Mouse (Mus musculus) forebrain, embryonic 11.5 days (tissue): ENCODE data around the gene Wbp1. TPM values are rescaled to one million over a fixed set of nuclear protein-coding genes. Genes with fewer than 3 reads are reported as not detected.

ENCODE experiments used
- ATAC-seq: fragments of 200-750 bp; cut with Nextera tagmentation; replicated peaks from 2 replicates; pipeline ENCODE4 v1.8.0; 2017; ENCODE audit warnings: moderate TSS enrichment; ENCODE audit not compliant: low FRiP score
- DNase-seq: peaks from one replicate; pipeline ENCODE4 v3.0.0-alpha.2; 2017; ENCODE audit warnings: low spot score
- H3K27ac ChIP-seq: fragments of 300-500 bp; sonication (generic); 2 replicates; pipeline ENCODE4 v1.5.1; 2014; ENCODE audit warnings: low read depth, low read length
- H3K27me3 ChIP-seq: fragments of 300-500 bp; sonication (generic); 2 replicates; pipeline ENCODE4 v1.6.1; 2014; ENCODE audit warnings: mild to moderate bottlenecking, low read length, mixed read lengths; ENCODE audit not compliant: control insufficient read depth, insufficient read depth
- H3K36me3 ChIP-seq: fragments of 300-500 bp; sonication (generic); 2 replicates; pipeline ENCODE4 v1.6.1; 2014; ENCODE audit warnings: mild to moderate bottlenecking, low read length, moderate library complexity, mixed read lengths; ENCODE audit not compliant: control insufficient read depth, insufficient read depth
- H3K4me1 ChIP-seq: fragments of 300-500 bp; sonication (generic); replicated peaks from 2 replicates; pipeline ENCODE4 v1.6.1; 2014; ENCODE audit warnings: low read length, mixed read lengths; ENCODE audit not compliant: control insufficient read depth, insufficient read depth
- H3K4me2 ChIP-seq: fragments of 300-500 bp; sonication (generic); 2 replicates; pipeline ENCODE4 v1.6.1; 2014; ENCODE audit warnings: low read depth, mild to moderate bottlenecking, low read length, moderate library complexity, mixed read lengths; ENCODE audit not compliant: severe bottlenecking
- H3K4me3 ChIP-seq: fragments of 300-500 bp; sonication (generic); 2 replicates; pipeline ENCODE4 v1.5.1; 2014; ENCODE audit warnings: low read depth, low read length
- H3K9ac ChIP-seq: fragments of 300-500 bp; sonication (generic); 2 replicates; pipeline ENCODE4 v1.6.1; 2014; ENCODE audit warnings: low read length
- H3K9me3 ChIP-seq: fragments of 300-500 bp; sonication (generic); 2 replicates; pipeline ENCODE4 v1.6.1; 2016; ENCODE audit warnings: low read length, mixed read lengths; ENCODE audit not compliant: control insufficient read depth
- WGBS: fragments of 180-500 bp; shearing (Covaris S2); extraction: QIAGEN DNeasy Blood & Tissue Kit; methylation state at CpG from one replicate; pipeline ENCODE4 v1.1.7; 2014; 5-methylcytosine and 5-hydroxymethylcytosine counted together
- polyA plus RNA-seq: library from polyadenylated mRNA; unstranded; fragments of >200 nt; fragmentation: Nextera tagmentation; extraction: Ambion mirVana; gene quantifications from 2 replicates; pipeline ENCODE4 v1.2.1, GENCODE M21; 2014

Gene Wbp1
- polyA plus RNA-seq, 1 experiment from 2014 or later = 141 TPM

DNA sequence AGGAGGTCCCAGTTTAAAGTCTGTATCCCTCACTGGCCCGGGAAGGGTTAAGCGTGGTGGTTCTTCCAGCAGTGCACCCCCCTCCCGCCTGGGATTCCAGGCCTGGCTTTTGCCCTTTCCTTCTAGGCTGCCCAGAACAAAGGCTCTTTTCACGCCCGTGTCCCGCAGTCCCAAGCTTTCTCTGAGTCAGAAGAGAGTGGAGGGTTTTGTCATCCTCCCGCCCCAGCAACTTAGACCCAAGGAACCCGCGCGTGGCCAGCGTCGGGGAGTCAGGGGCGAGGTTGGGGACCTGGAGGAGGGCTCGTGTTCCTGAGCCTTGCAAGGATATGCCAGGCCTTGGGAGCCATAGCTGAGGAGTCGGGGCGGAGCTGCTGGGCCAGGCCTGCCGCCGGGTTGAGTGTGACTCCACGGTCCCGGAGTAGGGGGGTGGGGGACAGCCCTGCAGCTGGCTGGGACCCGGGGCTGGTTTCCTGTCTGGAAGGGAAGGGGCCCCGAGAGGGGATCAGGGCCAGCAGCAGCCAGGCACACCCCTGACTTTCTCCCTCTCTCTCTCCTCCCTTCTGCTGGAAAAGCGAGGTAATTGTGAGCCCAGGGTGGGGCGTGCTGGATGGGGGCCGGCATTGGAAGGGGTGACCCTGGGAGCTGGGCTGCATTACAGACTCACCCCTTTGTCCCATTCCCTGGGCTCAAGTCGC is 15.7 kb upstream of the Wbp1 start:
- Histone ChIP-seq H3K36me3 (no peaks in the 10 kb centered on the region), H3K4me1 (peaks cover 32% of the 10 kb centered on the region), H3K27me3 (no peaks in the 10 kb centered on the region), H3K4me3 (peak overlapping the region; percentile 50), H3K9me3 (no peaks in the 10 kb centered on the region), H3K9ac (peak overlapping the region; percentile 93), H3K27ac (peak overlapping the region; percentile 98), H3K4me2 (peak overlapping the region; percentile 81)
- peak; percentile 73 for ATAC-seq
- under 1% methylated on average over 23 of the region's 26 CpGs for WGBS
- DNase-seq = peak; percentile 89

DNA sequence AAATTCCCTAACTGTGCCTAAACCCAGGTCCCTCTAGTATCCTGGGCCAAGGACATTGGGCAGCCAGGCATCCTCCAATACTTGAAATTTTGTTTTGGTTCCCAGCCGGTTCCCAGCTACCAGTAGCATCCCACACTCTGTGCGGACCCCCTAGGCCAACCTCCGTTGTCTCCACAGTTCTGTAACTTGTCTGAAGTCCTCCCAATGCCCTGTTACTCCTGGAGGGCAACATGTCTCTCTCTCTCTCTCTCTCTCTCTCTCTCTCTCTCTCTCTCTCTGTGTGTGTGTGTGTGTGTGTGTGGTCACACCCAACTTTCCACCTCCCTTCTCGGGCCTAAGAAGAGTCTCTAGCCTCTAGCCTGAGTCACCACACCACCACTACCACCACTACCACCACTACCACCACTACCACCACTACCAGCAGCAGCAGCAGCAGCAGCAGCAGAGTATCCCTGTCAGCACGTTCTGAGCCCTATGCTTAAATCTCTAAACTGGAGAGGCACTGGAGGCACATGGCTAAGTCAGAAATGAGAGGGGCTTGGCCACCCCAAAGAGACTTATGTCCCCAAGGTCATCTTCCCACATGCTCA is 15.0 kb upstream of the Wbp1 start:
- ATAC-seq = no peak
- DNase-seq = no peak
- peak overlapping the region; percentile 50 for H3K4me3 ChIP-seq
- H3K27ac ChIP-seq = peak overlapping the region; percentile 98
- no peaks in the 10 kb centered on the region for H3K27me3 ChIP-seq
- peaks cover 30% of the 10 kb centered on the region; the same call in 1 of the 2 replicates for H3K4me1 ChIP-seq
- no peaks in the 10 kb centered on the region for H3K9me3 ChIP-seq
- WGBS = 5% methylated on average over 5 of the region's 5 CpGs
- no peaks in the 10 kb centered on the region for H3K36me3 ChIP-seq
- peak overlapping the region; percentile 81 for H3K4me2 ChIP-seq
- H3K9ac ChIP-seq = peak overlapping the region; percentile 93

DNA sequence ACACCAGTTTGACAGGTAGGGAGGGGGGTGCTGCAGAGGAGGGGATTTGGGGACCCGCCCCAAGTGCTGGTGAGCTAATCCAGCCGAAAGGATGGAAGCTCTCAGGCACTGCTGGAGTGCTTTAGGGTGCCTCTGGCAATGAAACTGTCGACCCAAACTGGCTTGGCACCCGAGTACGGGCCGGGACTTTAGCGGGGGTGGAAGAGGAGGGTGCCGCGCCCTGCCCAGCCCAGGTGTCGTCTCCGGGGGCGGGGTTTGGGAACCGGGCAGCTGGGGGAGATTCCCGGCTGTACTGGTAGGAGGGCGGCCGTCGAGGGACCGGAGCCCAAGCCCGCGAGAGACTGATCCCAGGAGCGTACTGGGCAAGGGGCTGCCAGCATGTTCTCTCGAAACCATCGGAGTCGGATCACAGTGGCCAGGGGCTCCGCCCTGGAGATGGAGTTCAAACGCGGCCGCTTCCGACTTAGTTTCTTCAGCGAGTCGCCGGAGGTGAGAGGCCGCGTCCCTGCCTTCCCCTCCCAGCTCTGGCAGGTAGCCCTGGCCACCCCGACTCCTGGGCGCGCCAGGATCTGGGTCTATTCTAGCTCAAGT is 14.3 kb upstream of the Wbp1 start:
- H3K9ac ChIP-seq = peak overlapping the region; percentile 93
- WGBS = 3% methylated on average over 37 of the region's 37 CpGs
- DNase-seq (no peak), ATAC-seq (no peak)
- H3K27me3 ChIP-seq = no peaks in the 10 kb centered on the region
- peaks cover 30% of the 10 kb centered on the region; the same call in 1 of the 2 replicates for H3K4me1 ChIP-seq
- no peaks in the 10 kb centered on the region for H3K36me3 ChIP-seq
- peak overlapping the region; percentile 81 for H3K4me2 ChIP-seq
- no peak overlapping the region for H3K27ac ChIP-seq
- no peaks in the 10 kb centered on the region for H3K9me3 ChIP-seq
- peak overlapping the region; percentile 50 for H3K4me3 ChIP-seq

DNA sequence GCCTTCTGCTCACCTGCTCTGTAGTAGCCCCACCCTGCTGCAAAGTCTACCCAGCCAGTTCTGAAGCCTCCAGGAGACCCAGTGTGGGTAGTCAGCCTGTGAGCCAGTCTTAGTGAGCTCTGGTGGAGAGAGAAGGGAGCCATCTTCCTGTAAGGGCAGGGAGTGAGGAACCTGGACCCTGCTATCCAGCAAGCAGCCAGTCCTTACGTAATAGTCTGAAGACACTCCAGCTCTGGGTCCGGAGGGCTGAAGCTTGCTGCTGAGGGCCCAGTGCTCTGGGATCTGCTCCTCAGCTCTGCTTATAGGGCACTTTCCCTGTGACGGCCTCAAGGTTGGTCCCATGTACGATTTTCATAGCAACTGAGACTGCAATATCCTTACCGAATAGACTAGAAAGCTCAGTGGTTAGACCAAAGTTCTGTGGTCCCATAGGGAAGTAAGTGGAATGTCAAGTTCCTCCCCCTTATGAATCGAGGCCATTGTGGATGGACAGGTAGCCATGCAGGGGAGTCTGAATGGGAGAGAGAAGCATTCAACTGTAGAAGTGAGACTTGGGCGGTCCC is 13.7 kb upstream of the Wbp1 start, which contains the start of gene Rtkn:
Gene Rtkn (plus strand): TSS at position 513 of the 563 bp plus-strand sequence.
- WGBS = 55% methylated on average over 7 of the region's 7 CpGs
- H3K4me3 ChIP-seq = peak within 1 kb of the TSS; percentile 50
- peak within 1 kb of the TSS; percentile 81 for H3K4me2 ChIP-seq
- H3K4me1 ChIP-seq = peaks cover 30% of the 10 kb centered on the region; the same call in 1 of the 2 replicates
- no peaks in the 10 kb centered on the region for H3K9me3 ChIP-seq
- no peak within 1 kb of the TSS for H3K27ac ChIP-seq
- no peak for ATAC-seq
- no peaks in the 10 kb centered on the region for H3K36me3 ChIP-seq
- DNase-seq = no peak
- peak within 1 kb of the TSS; percentile 93 for H3K9ac ChIP-seq
- no peaks in the 10 kb centered on the region for H3K27me3 ChIP-seq

DNA sequence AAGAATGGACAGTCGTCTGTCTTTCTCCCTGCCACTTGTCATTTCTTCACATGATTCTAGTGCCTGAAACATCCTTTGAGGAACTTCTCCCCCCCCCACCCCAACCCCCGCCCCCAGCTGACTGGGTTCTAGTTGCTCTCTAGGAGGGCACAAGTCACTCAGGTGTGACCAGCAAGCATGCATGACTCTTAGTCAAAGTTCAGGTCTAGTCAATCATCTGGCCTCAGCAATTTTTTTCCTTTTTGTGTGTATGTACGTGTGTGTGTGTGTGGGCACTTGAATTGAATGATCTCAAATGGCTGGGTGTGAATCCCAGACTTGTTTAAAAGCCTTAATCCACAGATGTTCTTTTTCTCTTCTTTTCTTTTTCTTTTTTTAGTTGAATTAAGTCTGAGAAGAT is 12.9 kb upstream of the Wbp1 start:
- no peak for ATAC-seq

DNA sequence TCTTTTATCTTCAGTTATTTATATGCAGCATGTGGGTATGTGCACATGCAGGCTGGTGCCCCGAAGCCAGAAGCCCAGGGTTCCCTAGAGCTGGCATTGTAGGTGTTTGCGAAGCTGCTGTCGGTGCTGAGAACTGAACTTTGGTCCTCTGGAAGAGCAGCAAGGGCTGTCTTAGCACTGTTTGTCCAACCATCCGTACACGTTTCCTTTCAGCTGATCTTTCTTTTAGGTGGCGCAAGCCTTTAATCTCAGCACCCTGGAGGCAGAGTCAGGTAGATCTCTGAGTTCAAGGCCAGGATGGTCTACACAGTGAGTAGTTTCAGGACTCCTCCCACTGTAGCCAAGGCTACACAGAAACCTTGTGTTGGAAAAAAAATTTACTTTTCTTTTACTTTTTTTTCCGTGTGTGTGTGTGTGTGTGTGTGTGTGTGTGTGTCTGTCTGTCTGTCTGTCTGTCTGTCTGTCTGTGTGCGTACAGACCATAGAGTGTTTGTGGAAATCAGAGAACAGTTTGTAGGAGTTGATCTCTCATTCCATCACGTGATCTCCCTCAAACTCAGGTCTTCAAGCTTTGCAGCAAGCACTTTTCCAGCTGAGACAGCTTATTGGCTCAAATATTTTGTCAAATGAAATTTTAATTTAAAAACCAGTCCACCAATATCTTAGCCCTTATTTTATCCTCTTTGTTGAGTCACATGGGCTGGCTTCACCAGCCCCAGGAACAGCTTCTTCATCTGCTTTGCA is 11.0 kb upstream of the Wbp1 start:
- Histone ChIP-seq H3K9me3 (no peaks in the 10 kb centered on the region), H3K9ac (no peak overlapping the region), H3K27ac (no peak overlapping the region), H3K4me2 (no peak overlapping the region), H3K27me3 (no peaks in the 10 kb centered on the region), H3K4me1 (peaks cover 14% of the 10 kb centered on the region; the same call in 1 of the 2 replicates), H3K36me3 (no peaks in the 10 kb centered on the region), H3K4me3 (no peak overlapping the region)
- no peak for DNase-seq
- ATAC-seq = no peak
- WGBS = 86% methylated on average over 9 of the region's 9 CpGs

More for the DNA sequence above, 12.9 kb upstream of the Wbp1 start:
- no peak for DNase-seq
- Histone ChIP-seq H3K27ac (no peak overlapping the region), H3K4me1 (peaks cover 29% of the 10 kb centered on the region; the same call in 1 of the 2 replicates), H3K9me3 (no peaks in the 10 kb centered on the region), H3K27me3 (no peaks in the 10 kb centered on the region), H3K4me2 (no peak overlapping the region), H3K9ac (no peak overlapping the region), H3K36me3 (no peaks in the 10 kb centered on the region), H3K4me3 (no peak overlapping the region)
- WGBS = 55% methylated on average over 3 of the region's 3 CpGs

DNA sequence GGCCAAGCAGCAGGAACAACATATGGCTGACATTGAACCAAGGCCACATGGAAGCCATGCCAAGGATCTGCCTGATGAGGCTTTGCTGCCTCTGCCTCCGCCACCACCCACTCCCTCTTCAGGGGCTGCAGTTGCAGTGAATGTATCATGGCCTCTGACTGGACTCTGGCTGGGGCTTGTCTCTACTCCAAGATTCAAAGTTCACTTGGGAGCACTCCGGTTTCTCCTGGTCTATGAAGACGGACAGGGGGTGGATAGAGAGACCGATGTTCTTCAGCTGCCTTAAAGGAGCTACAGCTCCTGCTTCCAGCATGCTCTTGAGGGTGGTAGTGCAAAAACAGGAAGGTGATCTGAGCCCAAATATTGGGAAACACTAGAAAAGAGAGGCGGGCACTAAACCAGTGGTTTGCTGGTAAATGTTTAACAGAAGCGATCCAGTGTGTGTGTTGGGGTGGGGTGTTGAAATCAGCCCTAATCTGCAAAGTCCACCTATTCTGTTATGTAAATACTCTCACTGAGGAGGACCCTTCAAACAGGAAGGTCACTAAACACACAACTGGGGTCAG is 10.2 kb upstream of the Wbp1 start:
- ATAC-seq (no peak), DNase-seq (no peak)
- Histone ChIP-seq H3K9ac (no peak overlapping the region), H3K4me1 (peaks cover 10% of the 10 kb centered on the region; the same call in 1 of the 2 replicates), H3K4me2 (no peak overlapping the region), H3K36me3 (no peaks in the 10 kb centered on the region), H3K27me3 (no peaks in the 10 kb centered on the region), H3K9me3 (no peaks in the 10 kb centered on the region), H3K27ac (no peak overlapping the region), H3K4me3 (no peak overlapping the region)
- 90% methylated on average over 6 of the region's 6 CpGs for WGBS

DNA sequence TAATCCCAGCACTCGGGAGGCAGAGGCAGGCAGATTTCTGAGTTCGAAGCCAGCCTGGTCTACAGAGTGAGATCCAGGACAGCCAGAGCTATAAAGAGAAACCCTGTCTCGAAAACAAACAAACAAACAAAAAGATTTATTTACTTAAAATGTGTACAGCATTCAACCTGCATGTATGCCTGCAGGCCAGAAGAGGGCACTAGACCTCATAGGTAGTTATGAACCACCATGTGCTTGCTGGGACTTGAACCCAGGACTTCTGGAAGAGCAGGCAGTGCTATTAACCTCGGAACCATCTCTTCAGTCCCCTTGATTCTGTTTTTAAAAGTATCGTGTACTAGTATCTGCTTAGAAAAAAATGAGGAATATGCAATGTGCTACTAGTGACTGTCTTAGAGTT is 6.1 kb upstream of the Wbp1 start:
- 93% methylated on average over 5 of the region's 5 CpGs for WGBS
- no peak overlapping the region for H3K4me2 ChIP-seq
- H3K9me3 ChIP-seq = no peaks in the 10 kb centered on the region
- no peak for ATAC-seq
- H3K36me3 ChIP-seq = no peaks in the 10 kb centered on the region
- peaks cover 8% of the 10 kb centered on the region; the same call in 1 of the 2 replicates for H3K4me1 ChIP-seq
- no peak overlapping the region for H3K4me3 ChIP-seq
- DNase-seq = no peak
- H3K27me3 ChIP-seq = no peaks in the 10 kb centered on the region
- H3K27ac ChIP-seq = no peak overlapping the region
- no peak overlapping the region for H3K9ac ChIP-seq
